Mouse (Mus musculus) liver, embryonic 11.5 days (tissue): ENCODE measurements around the gene Cfap44. TPM values are rescaled to one million over a fixed set of nuclear protein-coding genes. Genes with fewer than 3 reads are reported as not detected.

Source experiments
- ATAC-seq: fragments of 200-750 bp; cut with Nextera tagmentation; replicated peaks from 2 replicates; pipeline ENCODE4 v1.8.0; 2017; ENCODE audit warnings: moderate number of reproducible peaks, mild to moderate bottlenecking, moderate TSS enrichment, moderate library complexity; ENCODE audit not compliant: low FRiP score
- DNase-seq: peaks from one replicate; pipeline ENCODE4 v3.0.0-alpha.2; 2017; ENCODE audit warnings: low spot score
- H3K27ac ChIP-seq: fragments of 300-500 bp; sonication (generic); 2 replicates; pipeline ENCODE4 v1.5.1; 2014; ENCODE audit warnings: mild to moderate bottlenecking, low read depth, low read length, control low read depth
- H3K27me3 ChIP-seq: fragments of 300-500 bp; sonication (generic); replicated peaks from 2 replicates; pipeline ENCODE4 v1.6.1; 2014; ENCODE audit warnings: low read length, mixed read lengths; ENCODE audit not compliant: control insufficient read depth, insufficient read depth
- H3K36me3 ChIP-seq: fragments of 300-500 bp; sonication (generic); 2 replicates; pipeline ENCODE4 v1.6.1; 2014; ENCODE audit warnings: mild to moderate bottlenecking, low read length, moderate library complexity, mixed read lengths; ENCODE audit not compliant: control insufficient read depth, insufficient read depth
- H3K4me1 ChIP-seq: fragments of 300-500 bp; sonication (generic); replicated peaks from 2 replicates; pipeline ENCODE4 v1.6.1; 2014; ENCODE audit warnings: low read length, mixed read lengths; ENCODE audit not compliant: control insufficient read depth, insufficient read depth
- H3K4me2 ChIP-seq: fragments of 300-500 bp; sonication (generic); 2 replicates; pipeline ENCODE4 v1.6.1; 2014; ENCODE audit warnings: mild to moderate bottlenecking, control low read depth, moderate library complexity
- H3K4me3 ChIP-seq: fragments of 300-500 bp; sonication (generic); 2 replicates; pipeline ENCODE4 v1.5.1; 2014; ENCODE audit warnings: low read depth, low read length, control low read depth
- H3K9ac ChIP-seq: fragments of 300-500 bp; sonication (generic); 2 replicates; pipeline ENCODE4 v1.6.1; 2014; ENCODE audit warnings: low read depth, low read length, control low read depth
- H3K9me3 ChIP-seq: fragments of 300-500 bp; sonication (generic); 2 replicates; pipeline ENCODE4 v1.6.1; 2016; ENCODE audit warnings: low read length, inconsistent platforms, mixed read lengths; ENCODE audit not compliant: control insufficient read depth
- WGBS: fragments of 180-500 bp; shearing (Covaris S2); extraction: QIAGEN DNeasy Blood & Tissue Kit; methylation state at CpG from one replicate; pipeline ENCODE4 v1.1.7; 2014; 5-methylcytosine and 5-hydroxymethylcytosine counted together
- polyA plus RNA-seq: library from polyadenylated mRNA; unstranded; fragments of >200 nt; fragmentation: Nextera tagmentation; extraction: Ambion mirVana; gene quantifications from 2 replicates; pipeline ENCODE4 v1.2.1, GENCODE M21; 2014

The Cfap44 gene
- polyA plus RNA-seq, 1 experiment from 2014 or later = 0.53 TPM

DNA sequence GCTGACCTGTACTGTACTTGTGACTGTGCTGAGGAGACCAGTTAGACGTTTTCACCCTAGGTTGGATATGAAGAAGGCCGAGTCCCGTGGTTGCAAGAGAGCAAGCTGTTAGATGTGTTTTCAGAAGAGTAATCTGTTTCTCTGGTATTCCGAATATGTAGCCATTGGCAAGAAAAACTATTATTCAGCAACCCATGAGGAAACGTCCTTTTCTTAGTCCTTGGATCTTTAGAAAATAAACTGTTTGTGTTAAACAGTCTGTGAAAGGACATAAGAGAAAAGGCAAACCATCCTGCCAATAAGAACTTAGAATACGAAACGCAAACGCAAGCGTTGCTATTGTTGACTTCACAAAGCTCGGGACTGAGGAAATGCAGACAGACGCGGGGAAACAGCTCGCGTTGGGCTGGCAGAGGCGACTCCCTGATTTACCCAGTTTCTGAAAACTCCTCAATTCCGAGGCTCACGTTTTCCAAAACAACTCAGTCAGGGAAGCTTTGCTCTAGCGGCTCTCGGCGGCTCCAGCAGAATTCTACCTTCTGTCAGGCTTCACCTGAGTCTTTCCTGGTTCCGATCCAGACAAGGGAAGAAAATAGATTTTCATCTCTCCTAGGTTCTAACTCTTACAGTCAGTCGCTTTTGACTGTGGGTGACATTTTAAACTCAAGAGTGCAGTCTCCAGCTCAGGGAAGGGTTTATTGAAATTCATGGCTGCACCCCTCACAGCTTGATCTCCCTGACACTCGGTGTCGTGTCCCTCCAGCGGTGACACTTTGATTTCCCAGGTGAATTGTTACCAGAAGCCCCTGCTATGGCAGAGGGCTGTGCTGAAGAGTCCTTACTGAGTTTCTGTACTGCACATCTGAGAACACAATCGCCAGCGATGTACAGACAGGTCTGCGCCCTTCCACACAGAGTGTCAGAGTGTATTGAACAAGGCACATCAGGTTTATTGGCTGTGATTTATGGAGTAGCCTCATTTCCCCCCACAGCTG is 87.3 kb downstream of the Cfap44 start:
- 46% methylated on average over 28 of the region's 28 CpGs for WGBS
- H3K9ac ChIP-seq = no peak overlapping the region
- no peaks in the 10 kb centered on the region for H3K9me3 ChIP-seq
- H3K27me3 ChIP-seq = no peaks in the 10 kb centered on the region; the same call in 1 of the 2 replicates
- no peaks in the 10 kb centered on the region for H3K4me1 ChIP-seq
- DNase-seq (no peak), ATAC-seq (no peak)
- no peak overlapping the region for H3K4me2 ChIP-seq
- H3K4me3 ChIP-seq = no peak overlapping the region
- H3K27ac ChIP-seq = no peak overlapping the region
- H3K36me3 ChIP-seq = no peaks in the 10 kb centered on the region

DNA sequence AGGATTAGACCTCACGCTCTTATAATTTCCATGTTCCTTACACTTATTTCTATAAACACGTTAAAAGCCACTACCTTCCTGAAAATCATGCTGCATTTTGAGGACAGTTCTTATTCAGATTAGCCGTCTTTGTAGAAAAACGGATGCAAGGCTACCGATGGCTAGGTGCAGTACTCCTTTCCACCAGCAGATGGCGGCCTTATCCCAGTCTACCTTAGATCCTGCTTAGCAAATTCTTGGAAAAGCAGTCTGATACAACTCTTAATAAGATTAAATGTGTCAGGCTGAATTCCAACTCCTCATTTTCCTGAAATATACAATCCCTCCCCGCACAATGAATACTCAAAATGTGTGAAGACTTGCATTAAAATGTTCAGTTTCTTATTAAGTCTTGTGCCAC is 89.5 kb downstream of the Cfap44 start:
- no peaks in the 10 kb centered on the region for H3K9me3 ChIP-seq
- H3K4me3 ChIP-seq = no peak overlapping the region
- WGBS = 7% methylated on average over 7 of the region's 7 CpGs
- no peak overlapping the region for H3K27ac ChIP-seq
- no peaks in the 10 kb centered on the region; the same call in 1 of the 2 replicates for H3K27me3 ChIP-seq
- H3K4me1 ChIP-seq = no peaks in the 10 kb centered on the region
- H3K4me2 ChIP-seq = no peak overlapping the region
- no peak for ATAC-seq
- no peaks in the 10 kb centered on the region for H3K36me3 ChIP-seq
- H3K9ac ChIP-seq = no peak overlapping the region
- DNase-seq = no peak

DNA sequence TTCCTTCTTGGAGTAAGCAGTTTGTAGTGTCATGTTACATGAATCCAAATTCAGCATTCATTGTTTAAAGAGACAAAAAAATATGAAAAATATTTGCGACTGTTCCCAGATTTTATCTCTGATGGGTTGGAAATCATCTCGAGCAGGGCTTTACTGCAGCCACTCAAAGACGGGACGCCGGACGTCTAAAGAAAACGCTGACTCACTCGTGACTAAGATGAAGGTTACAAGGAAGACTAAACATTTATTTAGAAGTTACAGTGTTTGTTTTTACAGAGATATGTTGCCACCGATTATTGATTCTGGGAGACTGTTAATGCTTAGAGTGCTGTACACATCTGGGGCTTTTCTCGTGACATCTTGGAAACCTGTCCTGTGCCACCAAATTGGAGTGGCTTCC is 90.2 kb downstream of the Cfap44 start:
- H3K4me1 ChIP-seq = no peaks in the 10 kb centered on the region
- no peak overlapping the region for H3K4me2 ChIP-seq
- no peak overlapping the region for H3K27ac ChIP-seq
- no peak for DNase-seq
- H3K36me3 ChIP-seq = no peaks in the 10 kb centered on the region
- no peaks in the 10 kb centered on the region for H3K9me3 ChIP-seq
- 73% methylated on average over 10 of the region's 10 CpGs for WGBS
- no peak for ATAC-seq
- H3K4me3 ChIP-seq = no peak overlapping the region
- H3K9ac ChIP-seq = no peak overlapping the region
- no peaks in the 10 kb centered on the region; the same call in 1 of the 2 replicates for H3K27me3 ChIP-seq

GRCm38 (mm10) chr16:44485691-44486090 is 91.1 kb downstream of the Cfap44 start:
- Histone ChIP-seq H3K27me3 (no peaks in the 10 kb centered on the region; the same call in 1 of the 2 replicates), H3K9me3 (no peaks in the 10 kb centered on the region), H3K27ac (no peak overlapping the region), H3K4me2 (no peak overlapping the region), H3K4me1 (no peaks in the 10 kb centered on the region), H3K36me3 (no peaks in the 10 kb centered on the region), H3K4me3 (no peak overlapping the region), H3K9ac (no peak overlapping the region)
- no peak for DNase-seq
- WGBS = 83% methylated on average over 8 of the region's 8 CpGs
- no peak; the same call in 1 of the 2 replicates for ATAC-seq

DNA sequence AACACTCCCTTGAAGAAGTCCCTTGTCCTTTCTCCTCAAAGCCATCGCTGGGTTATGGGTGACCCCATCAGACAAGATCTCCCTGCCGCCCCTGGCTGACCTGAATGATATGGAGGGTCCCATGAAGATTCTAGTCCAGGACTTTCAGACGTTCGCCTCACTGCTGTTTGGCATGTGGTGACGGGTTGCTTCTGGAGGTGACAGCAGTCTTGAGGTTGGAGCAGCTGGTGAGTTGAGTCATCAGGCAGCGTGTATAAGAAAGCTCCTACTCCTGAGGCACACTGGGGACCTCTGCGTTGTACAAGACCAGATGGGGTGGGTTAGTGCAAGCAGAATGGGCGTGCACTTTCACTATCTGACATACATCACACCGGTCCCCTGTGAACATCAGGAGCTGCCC is 92.0 kb downstream of the Cfap44 start:
- DNase-seq (no peak), ATAC-seq (no peak)
- H3K27me3 ChIP-seq = no peaks in the 10 kb centered on the region; the same call in 1 of the 2 replicates
- no peaks in the 10 kb centered on the region for H3K4me1 ChIP-seq
- H3K36me3 ChIP-seq = no peaks in the 10 kb centered on the region; the same call in 1 of the 2 replicates
- H3K9me3 ChIP-seq = no peaks in the 10 kb centered on the region
- H3K4me3 ChIP-seq = no peak overlapping the region
- 79% methylated on average over 9 of the region's 9 CpGs for WGBS
- H3K9ac ChIP-seq = no peak overlapping the region
- H3K4me2 ChIP-seq = no peak overlapping the region
- no peak overlapping the region for H3K27ac ChIP-seq

GRCm38 (mm10) chr16:44487194-44487593 is 92.6 kb downstream of the Cfap44 start:
- H3K9ac ChIP-seq = no peak overlapping the region
- H3K36me3 ChIP-seq = no peaks in the 10 kb centered on the region; the same call in none of the 2 replicates
- ATAC-seq (no peak), DNase-seq (no peak)
- no peak overlapping the region for H3K4me3 ChIP-seq
- H3K9me3 ChIP-seq = no peaks in the 10 kb centered on the region
- H3K4me1 ChIP-seq = no peaks in the 10 kb centered on the region
- H3K4me2 ChIP-seq = no peak overlapping the region
- 82% methylated on average over 13 of the region's 13 CpGs for WGBS
- H3K27ac ChIP-seq = no peak overlapping the region
- H3K27me3 ChIP-seq = no peaks in the 10 kb centered on the region; the same call in 1 of the 2 replicates

GRCm38 (mm10) chr16:44491051-44491450 is 96.5 kb downstream of the Cfap44 start:
- no peak overlapping the region for H3K9ac ChIP-seq
- ATAC-seq = no peak
- H3K27me3 ChIP-seq = no peaks in the 10 kb centered on the region
- H3K4me1 ChIP-seq = 0 out of 2 replicates have a peak, but pooled peaks cover 3% of the 10 kb centered on the region
- no peak overlapping the region for H3K4me3 ChIP-seq
- H3K9me3 ChIP-seq = no peaks in the 10 kb centered on the region
- DNase-seq = no peak
- H3K36me3 ChIP-seq = no peaks in the 10 kb centered on the region; the same call in none of the 2 replicates
- H3K27ac ChIP-seq = no peak overlapping the region
- WGBS = 84% methylated on average over 9 of the region's 9 CpGs
- H3K4me2 ChIP-seq = no peak overlapping the region

DNA sequence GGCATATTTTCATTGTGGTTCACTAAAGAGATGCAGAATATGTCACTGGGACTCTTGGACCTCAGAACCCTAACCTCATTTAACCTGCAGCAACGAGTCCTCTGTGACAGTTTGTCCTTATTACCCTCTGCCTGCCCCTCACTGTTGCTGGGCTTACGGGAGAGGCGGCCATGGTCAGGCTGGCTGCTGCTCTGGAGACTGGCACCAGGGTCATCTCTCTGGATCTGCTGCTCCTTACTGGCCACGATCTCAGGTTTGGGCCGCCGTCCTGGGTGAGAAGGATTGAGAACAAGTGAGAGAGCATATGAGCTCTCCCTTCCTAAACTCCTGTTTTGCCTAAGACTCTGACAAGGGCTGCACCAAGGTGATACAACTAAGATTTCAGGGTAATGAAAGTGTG is 97.6 kb downstream of the Cfap44 start:
- H3K9ac ChIP-seq = no peak overlapping the region
- H3K27ac ChIP-seq = no peak overlapping the region
- no peak overlapping the region for H3K4me2 ChIP-seq
- ATAC-seq (no peak), DNase-seq (no peak)
- H3K4me3 ChIP-seq = no peak overlapping the region
- no peaks in the 10 kb centered on the region for H3K9me3 ChIP-seq
- H3K4me1 ChIP-seq = 0 out of 2 replicates have a peak, but pooled peaks cover 3% of the 10 kb centered on the region
- H3K36me3 ChIP-seq = no peaks in the 10 kb centered on the region; the same call in none of the 2 replicates
- WGBS = 91% methylated on average over 6 of the region's 6 CpGs
- no peaks in the 10 kb centered on the region for H3K27me3 ChIP-seq
